Mouse (Mus musculus) ES-Bruce4 (cell line): ENCODE data around the gene Ikzf3. TPM values are rescaled to one million over a fixed set of nuclear protein-coding genes. Genes with fewer than 3 reads are reported as not detected.

Experiments used
- H3K27ac ChIP-seq: 2 replicates; pipeline ENCODE4 v1.5.1; 2012; ENCODE audit warnings: low read length, inconsistent platforms; ENCODE audit not compliant: insufficient read depth
- H3K27me3 ChIP-seq: 2 replicates; pipeline ENCODE4 v1.6.1; 2012; ENCODE audit warnings: mild to moderate bottlenecking, low read length, inconsistent platforms; ENCODE audit not compliant: control insufficient read depth, poor library complexity, insufficient read depth, severe bottlenecking
- H3K36me3 ChIP-seq: 2 replicates; pipeline ENCODE4 v1.6.1; 2012; ENCODE audit warnings: inconsistent platforms, mild to moderate bottlenecking, low read length, moderate library complexity; ENCODE audit not compliant: control insufficient read depth, poor library complexity, insufficient read depth, severe bottlenecking
- H3K4me1 ChIP-seq: one replicate; pipeline ENCODE4 v1.8.1; 2011; ENCODE audit warnings: low read length; ENCODE audit not compliant: control insufficient read depth, insufficient read depth
- H3K4me3 ChIP-seq: 2 replicates; pipeline ENCODE4 v1.5.1; 2011; ENCODE audit warnings: low read depth, mild to moderate bottlenecking, low read length
- H3K9ac ChIP-seq: 2 replicates; pipeline ENCODE4 v1.6.1; 2012; ENCODE audit warnings: low read depth, mild to moderate bottlenecking, inconsistent platforms; ENCODE audit not compliant: poor library complexity, severe bottlenecking
- H3K9me3 ChIP-seq: replicated peaks from 2 replicates; pipeline ENCODE4 v1.6.1; 2012; ENCODE audit warnings: mild to moderate bottlenecking, low read length, inconsistent platforms; ENCODE audit not compliant: control insufficient read depth, poor library complexity, insufficient read depth, severe bottlenecking
- CTCF ChIP-seq: IDR thresholded peaks from one replicate; pipeline ENCODE4 v1.8.1; 2011; ENCODE audit warnings: low read depth, low read length
- EP300 ChIP-seq: IDR thresholded peaks from 2 replicates; pipeline ENCODE4 v1.6.1; 2011; ENCODE audit warnings: low read depth, low read length; ENCODE audit not compliant: insufficient read depth
- POLR2A ChIP-seq: IDR thresholded peaks from one replicate; pipeline ENCODE4 v1.8.1; 2011; ENCODE audit warnings: low read length; ENCODE audit not compliant: insufficient read depth
- polyA plus RNA-seq: library from polyadenylated mRNA; stranded (reverse); fragments of >200 nt; gene quantifications from 2 replicates; pipeline ENCODE4 v1.2.4, GENCODE M21; 2011; ENCODE audit warnings: low read depth; ENCODE audit not compliant: missing spikeins, insufficient read depth, insufficient read length

Ikzf3 gene
- polyA plus RNA-seq, 1 experiment: not detected

DNA sequence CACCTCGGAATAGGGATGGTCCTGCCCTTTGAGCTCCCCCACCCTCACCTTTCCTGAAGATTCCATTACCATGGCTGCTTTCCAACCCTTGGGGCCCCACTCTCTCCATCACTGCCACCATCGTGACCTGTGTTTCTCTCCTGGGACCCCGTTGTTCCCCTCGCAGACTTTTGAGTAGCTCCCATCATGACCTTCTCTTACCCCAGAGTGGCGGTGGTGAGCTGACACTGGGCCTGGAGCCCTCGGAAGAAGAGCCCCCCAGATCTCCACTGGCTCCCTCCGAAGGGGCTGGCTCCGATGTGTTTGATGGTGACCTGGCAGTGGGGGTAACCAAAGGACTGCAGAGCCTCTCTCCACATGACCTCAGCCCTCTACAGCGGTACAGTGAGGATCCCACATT, 110.1 kb downstream of the Ikzf3 start:
- H3K27me3 ChIP-seq: no peaks in the 10 kb centered on the region
- H3K9me3 ChIP-seq: no peaks in the 10 kb centered on the region
- H3K27ac ChIP-seq: no peak overlapping the region
- H3K9ac ChIP-seq: no peak overlapping the region
- no peak overlapping the region for H3K4me3 ChIP-seq
- H3K4me1 ChIP-seq: no peaks in the 10 kb centered on the region
- no peaks in the 10 kb centered on the region for H3K36me3 ChIP-seq
- TF ChIP-seq CTCF (no peak), EP300 (no peak), POLR2A (no peak)

DNA sequence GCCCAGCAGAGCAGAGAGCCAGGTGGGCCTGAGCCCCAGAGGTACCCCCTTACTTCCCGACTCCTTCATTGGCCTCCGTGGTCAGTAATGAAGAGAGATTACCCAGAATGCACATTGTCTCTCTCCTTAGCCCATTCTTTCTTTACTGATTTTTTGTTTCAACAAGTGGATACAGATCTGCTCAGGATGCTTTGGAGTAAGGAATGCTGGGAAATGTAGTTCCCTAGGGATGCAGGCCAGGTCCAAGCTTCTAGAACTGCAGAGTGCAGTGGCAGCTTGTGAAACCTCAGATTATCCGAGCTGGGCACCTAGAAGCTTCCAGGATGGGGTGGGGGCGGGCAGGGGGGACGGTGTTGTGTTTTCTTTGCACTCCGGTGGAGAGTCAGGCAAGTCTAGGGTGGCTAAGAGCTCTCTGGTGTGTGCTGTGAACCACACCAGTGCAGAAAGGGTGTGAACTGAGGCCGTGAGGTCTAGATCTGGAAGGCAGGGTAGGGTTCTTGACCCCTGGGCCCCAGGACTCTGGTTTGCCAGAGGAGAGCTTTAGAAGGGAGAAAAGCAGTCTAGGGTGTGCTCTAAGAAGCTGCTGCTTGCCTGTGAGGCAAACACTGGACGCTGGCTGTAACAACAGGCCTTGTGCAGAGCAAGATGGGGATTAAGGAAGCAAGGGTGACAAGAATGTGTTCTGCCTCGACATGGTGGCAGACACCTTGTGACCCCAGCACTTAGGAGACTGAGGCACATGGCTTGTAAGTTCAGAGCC, 113.9 kb downstream of the Ikzf3 start:
- TF ChIP-seq EP300 (no peak), CTCF (no peak), POLR2A (no peak)
- no peak overlapping the region for H3K9ac ChIP-seq

DNA sequence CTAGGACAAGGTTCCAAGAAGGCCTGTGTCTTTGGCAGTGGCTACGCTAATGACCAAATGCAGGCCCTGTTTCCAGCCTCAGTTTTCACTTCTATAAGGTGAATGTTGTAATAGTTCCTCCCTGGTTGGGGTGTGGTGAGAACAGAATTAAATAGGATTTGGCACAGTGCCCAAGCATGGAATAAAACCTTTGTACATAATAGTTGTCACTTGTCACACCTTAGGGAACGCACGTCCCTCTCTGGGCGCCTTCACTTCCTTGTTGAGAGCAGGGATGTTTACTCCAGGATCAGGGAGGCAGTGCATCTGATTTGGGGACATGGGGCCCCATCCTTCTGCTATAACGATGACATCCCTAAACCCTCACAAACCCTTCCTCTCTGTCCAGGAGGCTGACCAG, 117.4 kb downstream of the Ikzf3 start:
- no peaks in the 10 kb centered on the region for H3K4me1 ChIP-seq
- 0 out of 2 replicates have a peak, but pooled peaks cover 2% of the 10 kb centered on the region for H3K36me3 ChIP-seq
- no peaks in the 10 kb centered on the region for H3K9me3 ChIP-seq
- H3K27me3 ChIP-seq: no peaks in the 10 kb centered on the region
- H3K27ac ChIP-seq: no peak overlapping the region
- TF ChIP-seq EP300 (no peak), CTCF (no peak), POLR2A (no peak)
- no peak overlapping the region for H3K4me3 ChIP-seq
- no peak overlapping the region for H3K9ac ChIP-seq

More for the DNA sequence above, 113.9 kb downstream of the Ikzf3 start:
- no peak overlapping the region for H3K27ac ChIP-seq
- no peaks in the 10 kb centered on the region for H3K9me3 ChIP-seq
- H3K27me3 ChIP-seq: no peaks in the 10 kb centered on the region
- 0 out of 2 replicates have a peak, but pooled peaks cover 1% of the 10 kb centered on the region for H3K36me3 ChIP-seq
- no peak overlapping the region for H3K4me3 ChIP-seq
- no peaks in the 10 kb centered on the region for H3K4me1 ChIP-seq

DNA sequence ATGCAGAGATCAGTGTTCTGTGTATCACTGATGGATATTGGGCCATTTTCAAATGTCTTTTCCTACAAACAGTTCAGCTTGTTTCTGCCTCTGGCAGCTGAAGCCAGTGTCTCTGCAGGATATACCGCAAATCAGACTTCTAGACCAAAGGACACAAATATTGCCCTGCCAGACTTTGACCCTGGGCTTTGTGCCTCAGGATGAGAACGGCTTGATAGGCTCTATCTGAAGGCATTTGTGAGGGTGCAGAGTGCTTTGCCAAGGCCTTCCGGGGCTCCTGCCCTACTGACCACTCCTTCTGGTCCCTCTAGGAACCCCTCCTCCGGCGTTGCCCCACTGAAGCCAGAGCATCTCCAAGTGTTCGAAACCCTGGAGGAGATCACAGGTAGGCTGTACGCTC, 119.2 kb downstream of the Ikzf3 start:
- no peak for TF ChIP-seq POLR2A
- no peak for TF ChIP-seq EP300
- TF ChIP-seq CTCF: no peak
- no peaks in the 10 kb centered on the region for H3K4me1 ChIP-seq
- no peaks in the 10 kb centered on the region for H3K27me3 ChIP-seq
- H3K27ac ChIP-seq: no peak overlapping the region
- 0 out of 2 replicates have a peak, but pooled peaks cover 2% of the 10 kb centered on the region for H3K36me3 ChIP-seq
- no peak overlapping the region for H3K9ac ChIP-seq
- no peaks in the 10 kb centered on the region for H3K9me3 ChIP-seq
- H3K4me3 ChIP-seq: no peak overlapping the region

DNA sequence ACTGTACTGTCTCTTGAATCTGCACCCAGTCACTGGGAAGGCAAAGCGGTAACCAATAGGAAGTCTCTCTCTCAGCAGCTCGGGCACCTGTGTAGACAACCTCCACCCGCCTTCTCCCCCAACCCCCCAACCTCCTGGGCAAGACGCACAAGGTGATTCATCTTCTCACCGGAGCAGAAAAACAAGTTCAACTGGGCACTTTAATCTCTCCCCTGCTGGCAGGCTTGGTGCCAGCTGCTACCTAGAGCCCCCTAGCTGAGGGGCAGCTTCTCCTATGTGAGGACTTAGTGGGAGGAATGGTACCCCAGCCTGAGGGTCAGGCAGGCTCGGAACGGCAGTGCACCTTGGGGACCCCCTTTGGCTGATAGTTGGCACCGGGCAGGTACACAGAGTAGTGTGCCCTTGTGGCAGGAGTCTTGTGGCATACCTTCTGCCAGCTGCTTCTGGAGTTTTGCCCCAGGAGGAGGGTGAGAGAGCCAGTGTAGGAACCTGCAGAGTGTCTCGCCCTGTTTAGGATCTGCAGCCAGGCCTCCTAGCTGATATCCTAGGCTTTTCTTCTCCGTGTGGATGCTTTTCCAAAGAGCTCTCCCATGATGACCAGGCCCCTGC, 126.8 kb downstream of the Ikzf3 start:
- Histone ChIP-seq H3K9ac (no peak overlapping the region), H3K4me3 (no peak overlapping the region), H3K27me3 (no peaks in the 10 kb centered on the region), H3K27ac (no peak overlapping the region), H3K9me3 (no peaks in the 10 kb centered on the region), H3K4me1 (peaks cover 2% of the 10 kb centered on the region), H3K36me3 (no peaks in the 10 kb centered on the region)
- TF ChIP-seq POLR2A (no peak), CTCF (no peak), EP300 (no peak)

DNA sequence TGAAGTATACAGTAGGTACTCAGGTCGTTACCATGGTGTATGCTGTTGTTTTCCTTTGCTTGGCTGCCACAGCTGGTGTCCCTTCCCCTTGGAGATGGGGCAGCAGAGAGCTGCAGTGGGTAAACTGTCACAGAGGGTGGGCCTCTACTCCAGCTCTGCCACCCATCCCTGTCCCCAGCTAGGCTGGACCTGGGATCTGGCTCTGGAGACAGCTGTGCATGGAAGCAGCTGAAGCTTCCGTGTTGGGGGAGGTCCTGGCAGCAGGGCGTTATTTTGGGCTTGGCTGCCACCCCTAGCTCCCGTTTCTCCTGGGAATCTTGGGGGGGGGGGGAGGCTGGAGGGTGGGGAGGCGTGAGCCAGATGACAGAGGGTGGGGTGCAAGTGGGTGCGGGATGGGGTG, 127.6 kb downstream of the Ikzf3 start:
- H3K27me3 ChIP-seq: no peaks in the 10 kb centered on the region
- H3K27ac ChIP-seq: no peak overlapping the region
- H3K9ac ChIP-seq: no peak overlapping the region
- H3K4me1 ChIP-seq: peaks cover 5% of the 10 kb centered on the region
- no peak overlapping the region for H3K4me3 ChIP-seq
- TF ChIP-seq EP300: no peak
- TF ChIP-seq POLR2A: no peak
- no peak for TF ChIP-seq CTCF
- no peaks in the 10 kb centered on the region for H3K36me3 ChIP-seq
- H3K9me3 ChIP-seq: no peaks in the 10 kb centered on the region
